Mouse (Mus musculus): Measurements from ENCODE around the gene Scrn2.

Gene Scrn2

DNA sequence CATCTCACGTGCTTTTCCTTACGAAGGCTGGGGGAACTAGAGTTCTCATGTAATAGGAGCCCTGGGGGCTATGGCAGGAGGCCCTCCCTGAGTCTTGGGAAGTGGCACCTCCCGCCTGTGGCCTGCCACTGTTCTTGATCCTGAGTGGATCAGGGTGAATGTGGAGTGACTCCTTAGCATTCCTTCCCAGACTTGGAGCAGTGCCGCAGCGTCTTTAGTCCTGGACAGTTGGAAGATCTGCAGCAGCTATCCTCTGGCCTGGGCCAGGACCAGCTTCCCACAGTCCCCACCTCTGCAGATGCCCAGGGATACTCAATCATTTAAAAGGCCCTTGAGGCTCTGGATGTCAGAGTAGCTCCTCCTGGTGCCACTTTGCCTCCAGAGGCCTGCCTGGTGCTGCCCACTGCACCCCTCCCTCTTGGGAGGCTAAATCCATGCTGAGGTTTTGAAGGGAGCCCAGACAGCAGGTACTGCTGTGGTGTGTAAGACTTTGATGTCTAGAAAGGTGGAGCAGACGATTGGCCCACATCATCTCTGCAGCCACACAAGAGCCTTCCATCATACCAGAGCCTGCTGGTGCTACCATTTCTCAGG lies 19.9 kb downstream of the Scrn2 start:
- in situ Hi-C loops (cut with MboI, MseI), result no loop called here

DNA sequence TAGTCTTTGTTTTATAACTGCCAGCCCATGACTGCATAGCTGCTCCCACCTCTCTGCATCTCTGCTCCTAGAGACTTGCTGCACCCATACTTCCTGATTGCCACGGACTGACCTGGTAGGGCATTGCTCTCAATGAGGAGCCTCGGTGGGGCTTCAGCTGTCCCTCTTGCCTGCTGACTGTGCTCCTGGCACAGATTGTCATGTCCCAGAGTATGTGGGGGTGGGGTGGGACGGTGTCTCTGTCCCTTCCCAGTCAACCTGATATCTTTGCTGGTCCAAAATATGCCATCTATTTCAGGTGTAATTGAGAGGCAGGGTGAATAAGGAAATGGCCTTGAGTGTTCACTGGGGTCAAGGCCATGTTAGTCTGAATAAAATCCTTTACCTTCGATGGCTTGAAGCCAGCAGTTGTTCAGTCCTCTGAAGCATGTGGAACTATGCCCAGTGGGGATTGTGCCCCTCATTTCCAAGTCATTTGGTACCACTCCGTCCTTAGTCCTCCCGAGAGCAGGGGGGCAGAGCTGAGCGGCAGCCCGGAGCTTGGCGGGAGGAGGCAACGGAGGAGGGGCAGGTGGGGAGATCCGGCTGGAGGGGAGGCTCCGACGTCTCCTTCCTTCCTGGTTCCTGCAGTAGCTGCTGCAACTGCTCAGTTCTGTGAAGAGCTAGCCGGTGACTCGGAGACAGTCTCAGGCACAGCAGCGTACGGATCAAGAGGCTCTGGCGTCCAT lies 20.6 kb downstream of the Scrn2 start, which contains the start of gene Osbpl7:
Osbpl7 (plus strand) TSS at position 413 of the 728 bp plus-strand sequence.
- in situ Hi-C loops (cut with MboI, MseI), result no loop called here

DNA sequence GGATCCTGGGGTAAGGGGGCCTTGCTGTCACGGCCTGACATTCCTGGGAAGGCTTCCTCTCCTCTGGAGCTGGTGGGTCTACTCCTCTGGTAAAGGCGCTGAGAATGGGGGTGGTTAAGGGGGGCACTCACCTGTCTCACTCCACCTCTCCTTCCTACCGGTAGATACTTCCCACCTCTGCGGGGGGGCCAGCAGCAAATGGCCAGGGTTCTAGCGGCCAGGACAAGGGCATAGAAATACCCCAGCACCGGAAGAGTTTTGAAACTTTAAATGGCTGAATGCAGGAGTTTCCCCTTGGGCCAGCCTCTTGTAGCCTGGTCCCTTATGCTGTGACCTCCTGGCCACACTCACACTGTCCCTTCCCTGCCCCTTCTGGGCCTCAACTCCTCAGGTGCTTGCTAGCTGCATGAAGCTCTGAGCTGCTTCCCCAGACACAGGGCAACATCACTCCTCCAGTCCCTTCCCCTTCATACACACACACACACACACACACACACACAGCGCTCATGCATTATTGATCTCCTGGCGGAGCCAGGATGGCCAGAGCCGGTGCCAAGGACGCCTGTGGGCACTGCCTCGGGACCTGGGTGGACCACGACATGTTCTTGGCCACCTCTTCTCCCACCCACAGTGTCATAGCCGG lies 21.3 kb downstream of the Scrn2 start:
- in situ Hi-C loops (cut with MboI, MseI), result no loop called here

- in situ Hi-C loops (cut with MboI, MseI), result no loop called here
These were observed 22.5 kb downstream of the Scrn2 start for GRCm38 (mm10) chr11:97052219-97052646.

- in situ Hi-C loops (cut with MboI, MseI), result no loop called here
These were observed 33.7 kb downstream of the Scrn2 start for GRCm38 (mm10) chr11:97063274-97063920.

DNA sequence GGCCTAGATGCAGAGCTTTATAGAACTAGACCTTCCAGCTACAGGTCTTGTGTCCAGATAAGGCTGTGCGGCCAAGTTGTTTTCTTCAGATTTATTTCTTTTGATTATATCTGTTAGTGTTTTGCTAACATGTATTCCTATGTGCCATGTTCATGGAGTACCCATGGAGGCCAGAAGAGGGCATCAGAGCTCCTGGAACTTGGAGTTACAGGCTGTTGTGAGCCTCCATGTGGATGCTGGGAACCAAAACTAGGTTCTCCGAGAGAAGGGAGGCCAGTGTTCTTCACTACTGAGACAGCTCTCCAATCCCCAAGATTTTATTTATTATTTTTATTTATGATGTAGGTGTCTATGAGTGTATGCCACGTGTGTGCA lies 34.2 kb downstream of the Scrn2 start:
- in situ Hi-C loops (cut with MboI, MseI), result no loop called here

GRCm38 (mm10) chr11:97065538-97066295 lies 36.0 kb downstream of the Scrn2 start:
- in situ Hi-C loops (cut with MboI, MseI), result no loop called here

- in situ Hi-C loops (cut with MboI, MseI), result no loop called here
These were observed 37.1 kb downstream of the Scrn2 start for GRCm38 (mm10) chr11:97066656-97067360.

DNA sequence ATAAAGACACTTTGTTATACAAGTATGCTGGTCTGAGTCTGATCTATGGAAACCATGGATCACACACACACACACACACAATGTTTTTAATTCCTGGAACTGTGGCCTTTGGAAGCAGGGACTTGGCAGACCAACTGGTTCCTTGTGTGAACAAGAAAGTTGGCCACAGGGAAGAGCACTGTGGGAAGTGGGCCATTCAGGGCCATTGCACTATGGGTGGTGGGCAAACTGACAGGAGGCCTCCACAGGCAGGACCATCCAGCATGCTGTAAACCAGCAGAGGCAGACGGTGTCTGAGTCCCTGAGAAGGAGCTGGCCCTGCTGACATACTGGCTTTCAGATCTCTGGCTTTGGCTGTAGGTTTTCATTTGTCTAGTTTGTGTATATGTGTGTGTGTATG lies 39.6 kb downstream of the Scrn2 start:
- in situ Hi-C loops (cut with MboI, MseI), result no loop called here

- in situ Hi-C loops (cut with MboI, MseI), result no loop called here
These were observed 40.0 kb downstream of the Scrn2 start for GRCm38 (mm10) chr11:97069770-97070169.

DNA sequence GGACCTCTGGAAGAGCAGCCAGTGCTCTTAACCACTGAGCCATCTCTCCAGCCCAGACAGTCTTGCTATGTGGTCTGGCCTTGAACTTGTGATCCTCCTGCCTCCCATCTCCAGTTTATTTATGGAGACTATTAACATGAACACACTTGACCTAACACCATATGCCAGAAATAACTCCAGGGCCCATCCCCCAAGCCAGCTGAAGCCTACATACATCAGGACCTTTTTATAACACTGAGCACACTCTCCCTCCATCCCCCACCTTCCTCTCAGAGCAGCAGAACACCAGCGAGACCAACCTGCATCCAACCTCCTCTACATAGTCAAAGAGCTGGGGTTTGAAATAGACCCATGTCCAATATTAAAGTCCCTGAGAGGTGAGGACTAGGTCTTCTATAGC lies 41.4 kb downstream of the Scrn2 start:
- in situ Hi-C loops (cut with MboI, MseI), result no loop called here

GRCm38 (mm10) chr11:97072533-97072932 lies 42.8 kb downstream of the Scrn2 start:
- in situ Hi-C loops (cut with MboI, MseI), result no loop called here

DNA sequence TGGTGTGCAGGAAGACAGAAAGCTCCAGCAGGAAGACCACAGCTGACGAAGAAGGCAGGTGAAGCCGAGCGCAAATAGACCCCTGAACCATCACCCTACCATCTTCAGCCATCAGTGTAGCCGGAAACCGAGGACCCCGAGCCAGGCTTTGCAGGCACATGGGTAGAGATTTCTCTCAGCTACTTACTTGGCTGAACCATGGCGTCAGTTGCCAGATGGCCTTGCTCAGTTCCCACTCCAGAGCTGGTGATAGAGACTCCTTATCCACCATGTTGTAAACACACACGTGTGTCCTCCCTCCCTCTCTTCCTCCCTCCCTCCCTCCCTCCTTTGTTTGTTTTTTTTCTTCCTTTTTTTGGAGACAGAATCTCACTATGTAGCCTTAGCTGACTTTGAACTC lies 44.5 kb downstream of the Scrn2 start:
- in situ Hi-C loops (cut with MboI, MseI), result no loop called here

- in situ Hi-C loops (cut with MboI, MseI), result no loop called here
These were observed 49.0 kb downstream of the Scrn2 start for GRCm38 (mm10) chr11:97078751-97079150.

- in situ Hi-C loops (cut with MboI, MseI), result no loop called here
These were observed 50.6 kb downstream of the Scrn2 start for GRCm38 (mm10) chr11:97080291-97080690.

DNA sequence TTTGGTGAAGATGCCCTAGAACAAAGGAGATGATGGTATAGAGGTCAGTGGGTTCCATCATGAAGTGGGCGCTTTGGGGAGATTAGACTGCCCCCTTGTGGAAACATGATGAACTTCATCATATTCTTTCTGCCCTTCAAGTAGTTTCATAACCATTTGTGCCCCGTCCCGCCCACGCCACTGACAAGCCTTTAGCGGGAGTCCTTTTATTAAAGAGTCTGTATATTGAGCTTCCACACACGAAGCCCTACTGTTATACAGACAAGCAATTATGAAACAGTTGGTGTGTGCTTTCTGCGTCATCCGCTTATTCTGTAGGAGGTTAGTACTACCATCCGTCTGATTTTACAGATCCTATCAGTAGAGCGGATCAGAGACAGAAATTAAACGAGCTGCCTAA lies 53.2 kb downstream of the Scrn2 start:
- in situ Hi-C loops (cut with MboI, MseI), result no loop called here

Measured in T-helper 1 cell (primary cell).